Mouse (Mus musculus) forebrain, embryonic 13.5 days (tissue): ENCODE data around the gene Tcte3. TPM values are rescaled to one million over a fixed set of nuclear protein-coding genes. Genes with fewer than 3 reads are reported as not detected.
"Not testable (repeated sequence)": the region's sequence is repeated elsewhere in the genome, so short reads cannot be mapped to it uniquely, and the experiment has no call there.

Experiments
- ATAC-seq: fragments of 200-750 bp; cut with Nextera tagmentation; 2 replicates; pipeline ENCODE4 v1.8.0; 2017
- H3K27ac ChIP-seq: fragments of 300-500 bp; sonication (generic); 2 replicates; pipeline ENCODE4 v1.5.1; 2015; ENCODE audit warnings: inconsistent platforms, mild to moderate bottlenecking, moderate library complexity
- H3K27me3 ChIP-seq: fragments of 300-500 bp; sonication (generic); 2 replicates; pipeline ENCODE4 v1.6.1; 2015; ENCODE audit warnings: mild to moderate bottlenecking, inconsistent platforms
- H3K36me3 ChIP-seq: fragments of 300-500 bp; sonication (generic); 2 replicates; pipeline ENCODE4 v1.6.1; 2015; ENCODE audit warnings: mild to moderate bottlenecking, inconsistent platforms; ENCODE audit not compliant: poor library complexity, severe bottlenecking
- H3K4me1 ChIP-seq: fragments of 300-500 bp; sonication (generic); 2 replicates; pipeline ENCODE4 v1.6.1; 2015; ENCODE audit warnings: inconsistent platforms
- H3K4me2 ChIP-seq: fragments of 300-500 bp; sonication (generic); 2 replicates; pipeline ENCODE4 v1.6.1; 2015; ENCODE audit warnings: inconsistent platforms, mild to moderate bottlenecking, moderate library complexity
- H3K4me3 ChIP-seq: fragments of 300-500 bp; sonication (generic); 2 replicates; pipeline ENCODE4 v1.5.1; 2015; ENCODE audit warnings: mild to moderate bottlenecking, inconsistent platforms
- H3K9ac ChIP-seq: fragments of 300-500 bp; sonication (generic); 2 replicates; pipeline ENCODE4 v1.6.1; 2015; ENCODE audit warnings: mild to moderate bottlenecking, inconsistent platforms
- H3K9me3 ChIP-seq: fragments of 300-500 bp; sonication (generic); replicated peaks from 2 replicates; pipeline ENCODE4 v1.6.1; 2016; ENCODE audit warnings: inconsistent platforms
- WGBS: fragments of 180-500 bp; shearing (Covaris S2); methylation state at CpG from one replicate; pipeline ENCODE4 v1.1.7; 2015; 5-methylcytosine and 5-hydroxymethylcytosine counted together
- polyA plus RNA-seq: library from polyadenylated mRNA; unstranded; fragments of >200 nt; fragmentation: Nextera tagmentation; extraction: Ambion mirVana; gene quantifications from 2 replicates; pipeline ENCODE4 v1.2.1, GENCODE M21; 2015

Tcte3 gene
- 0.41 TPM in 1 of 2 replicates, not detected in the other for polyA plus RNA-seq

DNA sequence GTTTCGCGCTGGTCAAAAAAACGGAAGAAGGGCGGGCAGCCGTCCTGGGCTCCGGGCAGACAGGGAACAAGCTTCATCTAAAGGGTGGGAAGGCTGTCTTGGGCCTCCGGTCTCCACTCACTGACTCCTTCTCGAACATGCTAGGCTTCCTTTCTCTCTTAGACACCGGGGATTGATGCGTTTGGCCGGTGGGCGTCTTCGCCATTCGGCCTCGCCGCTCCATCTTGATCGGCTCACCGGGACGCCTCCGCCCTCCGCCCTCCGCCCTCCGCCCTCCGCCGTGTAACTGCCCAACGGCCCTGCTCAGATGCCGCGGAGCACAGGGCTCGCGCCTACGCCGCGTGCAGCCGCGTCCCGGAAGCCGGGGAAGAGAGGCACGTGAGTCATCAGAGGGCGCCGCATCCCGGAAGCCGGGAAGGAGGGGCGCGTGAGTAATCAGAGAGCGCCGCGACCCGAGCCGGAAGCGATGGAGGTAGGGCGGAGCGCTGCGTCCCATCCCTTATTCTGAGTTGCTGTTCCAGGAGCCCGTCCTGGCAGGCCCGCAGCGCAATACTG, at the start of gene Tcte3, which contains the start of the genes Ermard and Gm3448:
Gene Tcte3, minus strand, starts transcription at position 314 of the 555 bp plus-strand sequence.
Gene Ermard, plus strand, starts transcription at position 34 of the 555 bp plus-strand sequence.
Gene Gm3448, minus strand, starts transcription at position 363 of the 555 bp plus-strand sequence.
- not testable (repeated sequence) for H3K4me3 ChIP-seq, H3K4me1 ChIP-seq, H3K27ac ChIP-seq, H3K9me3 ChIP-seq, H3K27me3 ChIP-seq, H3K4me2 ChIP-seq, H3K36me3 ChIP-seq, H3K9ac ChIP-seq
- peak; percentile 99 for ATAC-seq
- no CpG with 5 or more reads among the region's 56 CpGs for WGBS

DNA sequence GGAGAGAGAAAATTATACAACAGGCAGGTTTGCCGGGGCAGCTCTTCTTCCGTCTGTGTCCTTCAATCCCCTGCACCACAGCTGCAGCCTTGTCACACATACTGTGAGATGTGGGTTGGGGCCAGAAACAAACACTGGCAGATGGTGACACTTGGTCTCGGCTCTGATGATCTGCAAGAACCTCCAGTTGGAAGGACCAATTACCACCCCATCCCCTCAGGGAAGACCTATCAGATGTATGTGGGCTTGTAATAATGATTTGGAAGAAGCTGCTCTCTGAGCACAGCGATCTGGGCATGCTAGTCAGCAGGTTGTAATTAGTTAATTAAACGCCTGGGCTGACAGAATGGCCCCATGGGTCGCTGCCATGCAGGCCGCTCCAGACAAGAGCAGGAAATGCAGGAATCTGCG, 47.3 kb upstream of the Tcte3 start:
- WGBS: 16% methylated on average over 8 of the region's 8 CpGs
- Histone ChIP-seq H3K9ac (no peak overlapping the region), H3K4me2 (peak overlapping the region; percentile 24), H3K27me3 (no peaks in the 10 kb centered on the region), H3K4me3 (no peak overlapping the region), H3K36me3 (no peaks in the 10 kb centered on the region), H3K4me1 (peaks cover 40% of the 10 kb centered on the region), H3K9me3 (no peaks in the 10 kb centered on the region), H3K27ac (peak overlapping the region; percentile 68)
- ATAC-seq: peak; percentile 84

DNA sequence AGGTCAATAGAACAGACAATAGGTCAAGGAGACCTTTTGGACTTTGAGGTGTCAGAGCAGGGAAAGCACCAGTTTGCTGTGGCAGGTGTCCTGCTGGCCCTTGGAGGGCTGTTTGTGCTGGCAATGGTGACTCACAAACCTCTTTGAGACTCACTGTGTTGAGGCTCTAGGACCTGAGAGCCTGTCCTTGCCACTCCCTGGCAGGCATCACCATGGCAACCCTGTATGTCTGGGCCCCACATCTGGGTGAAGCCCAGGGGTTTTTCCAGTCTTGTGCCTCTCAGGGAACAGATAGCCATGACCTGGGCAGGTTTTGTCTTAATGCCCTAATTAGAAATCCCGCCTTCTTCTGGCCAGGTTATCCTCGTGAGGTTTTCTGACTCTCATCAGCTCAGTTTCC, 46.9 kb upstream of the Tcte3 start:
- Histone ChIP-seq H3K9ac (no peak overlapping the region), H3K4me2 (peak overlapping the region; percentile 24)
- 23% methylated on average over 2 of the region's 2 CpGs for WGBS

DNA sequence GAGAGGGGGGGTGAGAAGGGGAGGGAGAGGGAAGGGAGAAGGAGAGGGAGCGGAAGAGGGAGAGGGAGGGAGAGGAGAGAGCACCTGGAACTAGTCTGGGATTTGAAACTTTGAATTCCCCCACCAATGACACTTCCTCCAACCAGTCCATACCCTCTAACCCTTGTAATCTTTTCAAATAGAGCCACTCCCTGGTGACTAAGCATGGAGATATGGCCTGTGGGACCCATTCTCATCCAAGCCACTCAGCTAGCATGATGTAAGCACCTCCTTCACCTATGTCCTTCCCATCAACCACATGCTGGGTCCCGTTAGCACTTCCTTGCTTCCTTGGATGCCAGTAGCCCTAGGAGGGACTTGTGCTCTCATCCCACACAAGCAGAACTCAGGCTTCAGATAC, 43.7 kb upstream of the Tcte3 start:
- peaks cover 39% of the 10 kb centered on the region for H3K4me1 ChIP-seq
- ATAC-seq: no peak
- H3K27me3 ChIP-seq: no peaks in the 10 kb centered on the region
- 75% methylated on average over 2 of the region's 2 CpGs for WGBS
- no peak overlapping the region for H3K4me2 ChIP-seq
- H3K27ac ChIP-seq: no peak overlapping the region
- H3K9me3 ChIP-seq: no peaks in the 10 kb centered on the region
- H3K36me3 ChIP-seq: no peaks in the 10 kb centered on the region
- no peak overlapping the region for H3K9ac ChIP-seq
- H3K4me3 ChIP-seq: no peak overlapping the region

More for the DNA sequence above, 46.9 kb upstream of the Tcte3 start:
- H3K9me3 ChIP-seq: no peaks in the 10 kb centered on the region
- peaks cover 39% of the 10 kb centered on the region for H3K4me1 ChIP-seq
- no peaks in the 10 kb centered on the region for H3K36me3 ChIP-seq
- H3K27ac ChIP-seq: peak overlapping the region; percentile 68
- no peak overlapping the region for H3K4me3 ChIP-seq
- ATAC-seq: peak; percentile 59
- no peaks in the 10 kb centered on the region for H3K27me3 ChIP-seq

DNA sequence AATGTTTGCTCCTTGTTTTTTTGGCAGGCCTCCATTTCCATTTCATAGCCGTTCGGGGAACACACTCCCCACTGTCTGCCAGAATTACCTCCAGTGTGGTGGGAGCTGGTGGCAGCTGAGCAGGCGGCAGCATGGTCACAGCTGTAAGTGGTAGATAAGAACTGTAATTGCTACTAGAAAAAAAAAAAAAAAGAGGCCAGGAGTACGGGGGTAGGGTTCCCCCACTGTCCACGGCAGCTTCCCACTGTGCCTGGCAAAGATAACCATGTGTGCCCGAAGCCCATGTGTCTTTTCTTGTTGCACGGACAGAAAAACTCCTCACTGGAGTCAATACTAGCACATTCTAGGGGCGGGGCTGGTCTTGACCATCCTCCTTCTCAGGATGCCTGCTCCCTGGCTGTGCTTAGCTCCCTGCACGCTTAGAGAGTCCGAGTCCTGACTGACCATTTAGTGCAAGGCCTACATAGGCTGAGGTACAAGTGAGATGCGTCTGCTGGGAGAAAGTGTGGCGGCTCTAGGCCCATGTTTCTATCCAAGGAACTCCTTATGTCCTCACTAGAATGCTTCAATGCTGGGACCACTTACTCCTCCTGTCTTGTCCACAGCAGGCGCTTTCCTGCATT, 43.0 kb upstream of the Tcte3 start:
- Histone ChIP-seq H3K4me3 (no peak overlapping the region), H3K27ac (no peak overlapping the region), H3K36me3 (no peaks in the 10 kb centered on the region), H3K4me1 (peaks cover 35% of the 10 kb centered on the region), H3K4me2 (no peak overlapping the region), H3K9me3 (no peaks in the 10 kb centered on the region), H3K27me3 (no peaks in the 10 kb centered on the region), H3K9ac (no peak overlapping the region)
- no peak; the same call in 1 of the 2 replicates for ATAC-seq
- WGBS: 68% methylated on average over 13 of the region's 13 CpGs

DNA sequence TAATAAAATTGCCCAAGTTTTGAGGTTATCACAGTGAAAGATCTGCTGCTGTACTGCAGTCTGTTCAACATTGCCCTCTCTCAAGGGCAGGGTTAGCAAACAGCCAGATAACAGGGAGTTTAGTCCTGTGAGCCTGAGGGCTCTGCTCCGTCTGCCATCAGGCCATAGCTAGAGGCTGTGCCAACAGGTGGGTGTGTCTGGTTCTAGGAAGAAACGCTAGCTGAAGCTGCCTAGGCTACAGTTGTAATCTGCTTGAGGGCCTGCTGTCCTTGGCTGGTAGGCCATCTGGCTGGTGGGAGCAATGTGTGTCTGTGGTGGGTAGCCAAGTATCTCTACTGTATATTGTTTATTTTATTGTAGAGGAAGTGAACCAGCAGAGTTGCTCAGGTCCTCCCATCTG, 36.2 kb upstream of the Tcte3 start:
- 58% methylated on average over 2 of the region's 2 CpGs for WGBS
- Histone ChIP-seq H3K27ac (no peak overlapping the region), H3K36me3 (no peaks in the 10 kb centered on the region), H3K4me1 (no peaks in the 10 kb centered on the region), H3K9me3 (no peaks in the 10 kb centered on the region), H3K4me3 (no peak overlapping the region), H3K9ac (no peak overlapping the region), H3K27me3 (no peaks in the 10 kb centered on the region), H3K4me2 (no peak overlapping the region)
- no peak for ATAC-seq

DNA sequence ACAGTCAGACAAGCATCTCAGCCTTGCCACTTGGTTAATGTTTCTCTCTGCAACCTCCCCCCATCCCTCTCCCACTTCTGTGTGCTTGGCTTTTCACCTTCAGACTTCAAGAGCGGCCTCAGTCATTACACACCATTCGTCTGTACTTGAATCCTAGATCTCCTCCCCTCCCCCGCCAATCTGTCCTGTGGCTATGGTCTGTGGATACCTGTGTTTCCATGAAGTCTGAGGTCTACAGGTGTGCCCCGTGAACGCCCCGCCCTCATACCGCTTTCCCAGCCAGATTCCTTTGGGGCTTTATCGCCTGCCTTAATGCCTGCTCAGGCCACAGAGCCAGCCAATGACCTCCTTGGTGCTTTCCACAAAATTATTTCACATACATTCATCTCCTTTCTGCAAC, 33.7 kb upstream of the Tcte3 start:
- 76% methylated on average over 8 of the region's 8 CpGs for WGBS
- no peak overlapping the region for H3K9ac ChIP-seq
- no peaks in the 10 kb centered on the region for H3K4me1 ChIP-seq
- no peak overlapping the region for H3K27ac ChIP-seq
- H3K9me3 ChIP-seq: no peaks in the 10 kb centered on the region
- H3K36me3 ChIP-seq: no peaks in the 10 kb centered on the region
- no peak overlapping the region for H3K4me2 ChIP-seq
- ATAC-seq: no peak
- no peak overlapping the region for H3K4me3 ChIP-seq
- H3K27me3 ChIP-seq: no peaks in the 10 kb centered on the region

DNA sequence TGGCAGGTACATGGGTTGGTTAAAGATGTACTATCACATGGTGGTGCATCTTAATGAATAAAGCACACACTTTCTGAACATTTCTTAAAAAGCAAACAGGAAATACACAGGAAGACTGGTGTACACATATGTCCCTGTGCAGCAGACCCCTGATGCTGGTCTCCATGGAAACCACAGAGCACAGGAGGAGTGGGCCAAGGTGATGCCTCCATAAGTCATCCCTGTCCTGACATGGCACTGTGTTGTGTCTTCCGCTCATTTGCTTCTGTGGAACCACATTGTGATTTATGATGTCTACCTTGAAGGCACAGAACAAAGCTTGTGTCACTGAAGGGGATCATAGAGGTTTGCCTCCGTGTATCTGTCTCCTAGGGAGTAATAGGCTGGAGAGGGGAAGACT, 30.9 kb upstream of the Tcte3 start:
- Histone ChIP-seq H3K9ac (no peak overlapping the region), H3K9me3 (no peaks in the 10 kb centered on the region), H3K27me3 (no peaks in the 10 kb centered on the region), H3K4me3 (no peak overlapping the region), H3K4me1 (peaks cover 5% of the 10 kb centered on the region; the same call in 1 of the 2 replicates), H3K27ac (no peak overlapping the region), H3K4me2 (no peak overlapping the region), H3K36me3 (no peaks in the 10 kb centered on the region)
- 81% methylated on average over 2 of the region's 2 CpGs for WGBS
- no peak for ATAC-seq

DNA sequence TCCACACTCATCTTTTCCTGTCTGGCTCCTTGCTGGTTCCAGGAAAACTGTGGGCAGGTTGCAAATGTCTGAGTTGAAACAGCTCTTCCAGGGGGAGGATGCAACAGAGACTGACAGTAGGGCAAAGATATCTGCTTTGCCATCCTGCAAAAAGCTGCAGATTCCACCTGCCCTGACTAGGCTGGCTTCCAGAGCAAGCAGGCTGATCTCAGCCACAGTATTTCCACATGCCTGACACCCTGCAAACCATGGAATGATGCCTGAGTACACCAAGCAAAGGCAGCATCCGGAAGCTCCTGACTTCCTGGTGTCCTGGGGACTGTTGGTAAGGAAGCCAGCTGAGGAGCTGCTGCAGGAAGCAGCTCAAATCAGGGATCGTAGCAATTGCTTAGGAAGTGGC, 27.8 kb upstream of the Tcte3 start:
- no peak overlapping the region for H3K4me2 ChIP-seq
- no peak for ATAC-seq
- H3K36me3 ChIP-seq: peaks cover 4% of the 10 kb centered on the region; the same call in 1 of the 2 replicates
- H3K27ac ChIP-seq: no peak overlapping the region
- H3K27me3 ChIP-seq: no peaks in the 10 kb centered on the region
- peaks cover 12% of the 10 kb centered on the region for H3K4me1 ChIP-seq
- no peak overlapping the region for H3K4me3 ChIP-seq
- 83% methylated on average over 2 of the region's 2 CpGs for WGBS
- no peak overlapping the region for H3K9ac ChIP-seq
- H3K9me3 ChIP-seq: no peaks in the 10 kb centered on the region

DNA sequence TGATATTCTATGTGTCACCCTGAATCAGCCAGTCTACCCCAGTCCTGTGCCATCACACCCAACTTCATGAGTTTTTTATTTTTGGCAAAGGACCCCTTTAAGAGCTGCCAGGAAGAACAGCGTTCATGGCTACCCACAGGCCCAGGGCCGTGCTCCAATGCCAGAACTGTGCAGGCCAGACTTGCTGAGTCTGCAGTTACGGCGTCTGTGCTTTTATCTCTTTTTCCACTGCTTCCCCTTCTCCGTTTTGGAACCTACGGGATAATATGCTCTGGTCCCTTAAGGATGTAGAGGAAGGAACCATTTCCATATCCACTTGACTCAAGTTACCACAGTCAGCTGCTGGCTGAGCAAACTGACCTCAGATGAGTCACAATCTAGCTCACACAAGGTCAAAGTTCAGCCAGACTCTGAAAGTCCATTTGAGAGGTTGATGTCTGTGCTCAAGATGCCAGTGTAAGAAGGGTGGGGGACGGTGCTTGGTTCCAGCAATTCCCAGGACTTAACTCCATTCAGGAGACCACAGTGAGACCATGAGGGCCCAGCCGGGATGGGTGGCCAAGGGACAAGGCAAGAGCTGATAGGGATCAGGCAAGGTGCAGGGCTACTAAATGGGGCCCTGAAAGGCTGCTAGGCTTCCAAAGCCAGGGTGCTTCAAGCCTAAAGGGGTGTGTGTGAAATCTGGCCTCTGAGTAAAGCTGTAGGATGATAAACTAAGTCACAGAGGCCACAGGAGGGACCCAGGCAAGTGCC, 26.9 kb upstream of the Tcte3 start:
- H3K9ac ChIP-seq: no peak overlapping the region
- peaks cover 6% of the 10 kb centered on the region; the same call in 1 of the 2 replicates for H3K36me3 ChIP-seq
- H3K4me2 ChIP-seq: no peak overlapping the region
- no peak for ATAC-seq
- peaks cover 12% of the 10 kb centered on the region for H3K4me1 ChIP-seq
- H3K27me3 ChIP-seq: no peaks in the 10 kb centered on the region
- no peaks in the 10 kb centered on the region for H3K9me3 ChIP-seq
- no peak overlapping the region for H3K4me3 ChIP-seq
- WGBS: 83% methylated on average over 8 of the region's 8 CpGs
- H3K27ac ChIP-seq: no peak overlapping the region

DNA sequence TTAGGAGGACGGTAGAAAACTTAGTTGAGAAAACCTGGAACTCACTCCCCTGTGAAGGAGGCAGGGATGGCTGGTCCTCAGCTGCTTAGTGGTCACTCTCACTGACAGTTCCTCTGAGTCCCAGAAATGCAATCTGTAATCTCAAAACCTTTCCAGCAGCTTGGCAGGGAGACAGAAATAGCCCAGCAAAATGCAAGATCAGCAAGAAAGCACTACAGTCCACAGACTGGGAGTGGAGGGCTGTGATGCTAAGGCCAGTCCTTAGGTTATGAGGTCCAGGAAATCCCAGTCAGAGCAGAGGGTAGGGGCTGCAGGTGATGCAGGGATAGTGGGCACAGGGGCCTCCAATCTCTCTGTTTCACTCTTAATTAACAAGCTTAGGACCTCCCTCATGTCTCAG, 25.6 kb upstream of the Tcte3 start:
- peaks cover 19% of the 10 kb centered on the region for H3K36me3 ChIP-seq
- ATAC-seq: no peak
- no peaks in the 10 kb centered on the region for H3K9me3 ChIP-seq
- H3K4me1 ChIP-seq: peaks cover 12% of the 10 kb centered on the region
- H3K4me2 ChIP-seq: no peak overlapping the region
- H3K9ac ChIP-seq: 0 out of 2 replicates have a peak overlapping the region, but pooled peaks have one; percentile 18
- H3K27ac ChIP-seq: peak overlapping the region; percentile 31; the same call in 1 of the 2 replicates
- no peaks in the 10 kb centered on the region for H3K27me3 ChIP-seq
- WGBS: 53% methylated on average over 1 of the region's 1 CpGs
- no peak overlapping the region for H3K4me3 ChIP-seq

DNA sequence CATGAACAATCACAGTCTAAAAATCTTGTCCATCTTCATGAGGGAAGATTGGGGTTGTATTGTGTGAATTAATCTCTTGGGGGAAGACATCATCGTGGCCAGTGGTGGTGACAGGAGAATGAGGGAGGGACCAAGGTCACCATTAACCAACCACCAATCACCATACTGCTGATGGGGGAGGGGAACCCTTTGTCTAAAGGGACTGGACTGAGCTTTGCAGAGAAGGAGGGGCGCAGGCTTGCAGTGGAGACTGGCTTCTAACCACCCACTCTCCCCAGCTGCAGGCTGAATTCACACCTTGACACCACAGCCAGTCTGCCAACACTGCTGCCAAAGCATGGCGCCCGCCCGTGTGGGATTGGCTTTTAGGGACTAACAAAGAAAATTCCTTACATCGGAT, 24.8 kb upstream of the Tcte3 start:
- Histone ChIP-seq H3K36me3 (peaks cover 27% of the 10 kb centered on the region), H3K4me3 (no peak overlapping the region), H3K9me3 (no peaks in the 10 kb centered on the region), H3K4me1 (peaks cover 12% of the 10 kb centered on the region), H3K27ac (peak overlapping the region; percentile 63), H3K9ac (0 out of 2 replicates have a peak overlapping the region, but pooled peaks have one; percentile 2), H3K27me3 (no peaks in the 10 kb centered on the region), H3K4me2 (peak overlapping the region; percentile 42)
- peak; percentile 85 for ATAC-seq
- 30% methylated on average over 6 of the region's 6 CpGs for WGBS
